Mouse (Mus musculus): ENCODE results near the gene Slc35c2. TPM values are rescaled to one million over a fixed set of nuclear protein-coding genes. Genes with fewer than 3 reads are reported as not detected.
A peak's percentile ranks its signal among the peaks of the same experiment; 100 is the strongest.

Slc35c2 gene
- 69.2 and 72.5 TPM in 2 replicates for polyA plus RNA-seq (2015; fragmentation: Nextera tagmentation; extraction: Ambion mirVana)

DNA sequence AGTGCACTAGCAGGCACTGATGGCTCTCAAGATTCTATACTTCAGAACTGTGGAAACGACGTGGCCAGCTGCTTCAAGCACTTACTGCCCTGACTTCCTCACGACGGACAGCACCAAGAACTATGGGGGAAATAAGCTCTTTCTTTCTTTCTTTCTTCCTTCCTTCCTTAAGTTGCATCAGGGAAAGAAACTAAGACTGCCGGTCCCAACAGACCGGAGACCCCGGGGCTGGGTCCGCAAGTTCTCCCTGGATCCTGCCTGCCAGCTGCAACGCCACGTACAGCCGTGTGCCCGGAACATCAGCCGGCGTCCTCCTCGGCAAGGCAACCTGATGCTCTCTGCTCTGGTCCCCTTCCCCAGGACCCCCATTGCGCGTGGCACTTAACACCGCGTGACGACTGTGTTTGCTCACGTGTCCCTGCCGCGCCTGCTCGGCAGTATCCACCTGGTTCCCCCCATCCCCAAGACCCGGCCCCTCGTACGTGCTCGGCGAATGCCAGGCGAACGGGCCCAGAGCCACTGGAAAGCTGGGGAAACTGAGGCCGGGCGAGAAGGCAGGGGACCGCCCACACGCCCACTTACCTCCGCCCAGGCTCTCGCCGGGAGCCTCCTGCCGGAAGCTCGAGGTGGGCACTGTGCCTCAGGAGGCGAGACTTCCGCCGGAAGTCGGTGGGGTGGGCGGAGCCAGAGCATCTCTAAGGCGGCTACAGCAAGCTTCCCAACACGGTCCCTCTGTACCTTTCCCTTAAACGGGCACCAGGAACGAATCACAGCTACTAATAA lies at the start of gene Slc35c2:
Gene Slc35c2, minus strand, starts transcription at position 668 of the 783 bp plus-strand sequence.
- peak within 1 kb of the TSS; percentile 97 for H3K4me2 ChIP-seq
- H3K36me3 ChIP-seq: peaks cover 28% of the 10 kb centered on the region
- peak; percentile 90 for ATAC-seq (ENCODE audit: low FRiP score, low read depth)
- H3K27ac ChIP-seq (replicated peaks): peak within 1 kb of the TSS; percentile 90
- WGBS: 1% methylated on average over 49 of the region's 49 CpGs
- H3K4me1 ChIP-seq (replicated peaks): peaks cover 36% of the 10 kb centered on the region
- H3K4me3 ChIP-seq: peak within 1 kb of the TSS; percentile 75
- no peaks in the 10 kb centered on the region for H3K9me3 ChIP-seq
- no peaks in the 10 kb centered on the region for H3K27me3 ChIP-seq
- peak within 1 kb of the TSS; percentile 80 for H3K9ac ChIP-seq

DNA sequence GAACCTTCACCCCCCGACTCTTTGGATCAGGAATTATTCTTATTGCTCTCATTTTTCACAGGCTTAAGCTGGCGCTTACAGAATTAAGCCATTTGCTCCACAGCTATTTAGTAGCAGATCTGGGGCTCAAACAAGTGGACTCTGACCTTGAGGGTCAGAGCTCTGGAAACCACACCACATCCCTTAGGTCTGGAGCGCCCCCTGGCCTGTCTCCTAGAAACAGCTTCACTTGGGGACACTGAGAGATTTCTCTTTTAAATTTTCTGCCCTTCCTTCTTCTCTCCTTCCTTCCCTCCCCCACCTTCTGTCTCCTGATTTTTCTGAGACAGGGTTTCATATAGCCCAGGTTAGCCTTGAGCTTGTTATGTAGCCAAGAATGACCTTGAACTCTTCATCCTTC lies 49.5 kb upstream of the Slc35c2 start:
- no peak for ATAC-seq (ENCODE audit: low FRiP score, low read depth)
- Histone ChIP-seq H3K9ac (no peak overlapping the region), H3K36me3 (no peaks in the 10 kb centered on the region), H3K27me3 (0 out of 2 replicates have a peak, but pooled peaks cover 2% of the 10 kb centered on the region), H3K27ac (replicated peaks) (no peak overlapping the region), H3K4me3 (no peak overlapping the region), H3K4me2 (no peak overlapping the region), H3K4me1 (replicated peaks) (no peaks in the 10 kb centered on the region), H3K9me3 (no peaks in the 10 kb centered on the region)
- 37% methylated on average over 3 of the region's 3 CpGs for WGBS

DNA sequence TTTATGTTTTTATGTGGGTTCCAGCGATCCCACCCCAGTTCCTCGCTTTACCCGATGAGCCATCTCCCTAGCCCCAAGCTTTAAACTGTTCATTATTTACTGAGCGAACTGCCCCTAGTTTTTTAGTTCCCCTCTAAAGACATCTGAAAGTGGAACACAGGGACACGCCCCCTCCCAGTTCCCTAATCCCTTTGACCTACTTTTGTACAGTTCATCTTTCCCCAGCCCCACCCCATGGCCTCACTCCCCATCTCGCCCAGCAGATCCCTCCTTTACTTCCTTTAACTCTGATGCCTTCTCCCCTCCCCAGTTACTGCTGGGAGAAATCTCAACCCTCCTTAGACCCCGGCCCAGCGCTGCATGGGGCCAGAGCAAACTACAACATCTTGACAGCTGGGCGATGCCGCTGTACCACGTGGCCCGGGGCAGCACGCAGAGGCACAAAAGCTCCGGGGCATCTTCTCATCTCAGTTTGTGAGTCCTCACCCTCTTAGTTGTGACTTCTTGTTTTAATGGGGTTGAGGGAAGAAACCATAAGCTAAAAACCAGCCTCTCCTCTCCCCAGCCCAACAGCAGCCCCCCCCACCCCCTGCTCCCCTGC lies 45.0 kb upstream of the Slc35c2 start:
- Histone ChIP-seq H3K9ac (no peak overlapping the region), H3K27me3 (no peaks in the 10 kb centered on the region), H3K4me2 (no peak overlapping the region), H3K4me3 (no peak overlapping the region), H3K4me1 (replicated peaks) (peaks cover 4% of the 10 kb centered on the region), H3K9me3 (no peaks in the 10 kb centered on the region), H3K27ac (replicated peaks) (no peak overlapping the region), H3K36me3 (no peaks in the 10 kb centered on the region)
- ATAC-seq (ENCODE audit: low FRiP score, low read depth): no peak
- 44% methylated on average over 14 of the region's 14 CpGs for WGBS

DNA sequence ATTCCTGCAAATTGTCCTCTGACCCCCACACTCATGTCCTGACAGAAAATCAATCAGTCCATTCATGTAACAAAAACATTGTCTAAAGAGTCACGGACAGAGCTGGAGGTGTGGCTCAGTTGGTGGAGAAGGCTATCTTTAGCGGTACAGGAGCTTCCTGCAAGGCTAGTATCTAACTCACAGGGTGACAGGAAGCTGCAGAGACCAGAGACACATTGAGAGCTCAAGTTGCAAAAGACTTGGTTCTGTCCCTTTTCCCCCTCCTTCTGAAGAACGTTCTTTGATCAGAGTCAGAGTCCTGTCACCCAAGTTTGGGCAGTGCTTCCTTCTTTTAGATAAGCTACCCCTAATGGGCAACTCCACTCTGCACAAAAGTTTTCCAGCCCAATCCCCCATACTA lies 42.0 kb upstream of the Slc35c2 start:
- ATAC-seq (ENCODE audit: low FRiP score, low read depth): no peak

DNA sequence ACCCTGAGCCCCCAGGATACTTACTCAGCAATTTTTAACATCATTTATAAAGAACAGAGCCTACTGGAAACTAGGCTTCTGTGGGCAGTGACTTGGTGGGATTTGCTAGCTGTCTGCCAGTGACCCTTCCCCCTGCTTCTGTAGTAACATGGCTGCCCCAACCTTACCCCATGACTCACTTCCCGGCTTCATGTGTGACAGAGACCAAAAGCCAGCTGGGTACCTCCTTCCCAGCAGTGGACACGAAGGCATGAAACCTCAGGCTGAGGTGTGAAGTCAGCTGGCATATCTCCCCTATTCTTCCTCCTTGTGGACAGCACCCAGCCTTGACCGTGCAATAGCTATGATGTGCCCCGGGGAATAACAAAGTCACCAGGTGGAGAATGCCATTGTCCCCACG lies 41.1 kb upstream of the Slc35c2 start:
- Histone ChIP-seq H3K27me3 (no peaks in the 10 kb centered on the region), H3K27ac (replicated peaks) (no peak overlapping the region; the same call in 1 of the 2 replicates), H3K36me3 (no peaks in the 10 kb centered on the region), H3K9ac (no peak overlapping the region), H3K4me1 (replicated peaks) (peaks cover 35% of the 10 kb centered on the region), H3K4me2 (no peak overlapping the region), H3K4me3 (no peak overlapping the region), H3K9me3 (no peaks in the 10 kb centered on the region)
- no peak for ATAC-seq (ENCODE audit: low FRiP score, low read depth)
- WGBS: 78% methylated on average over 5 of the region's 5 CpGs

More for the DNA sequence above, 42.0 kb upstream of the Slc35c2 start:
- 43% methylated on average over 3 of the region's 3 CpGs for WGBS
- Histone ChIP-seq H3K27me3 (no peaks in the 10 kb centered on the region), H3K9me3 (no peaks in the 10 kb centered on the region), H3K4me3 (no peak overlapping the region), H3K9ac (no peak overlapping the region), H3K4me2 (no peak overlapping the region), H3K36me3 (no peaks in the 10 kb centered on the region), H3K4me1 (replicated peaks) (peaks cover 25% of the 10 kb centered on the region), H3K27ac (replicated peaks) (no peak overlapping the region)

DNA sequence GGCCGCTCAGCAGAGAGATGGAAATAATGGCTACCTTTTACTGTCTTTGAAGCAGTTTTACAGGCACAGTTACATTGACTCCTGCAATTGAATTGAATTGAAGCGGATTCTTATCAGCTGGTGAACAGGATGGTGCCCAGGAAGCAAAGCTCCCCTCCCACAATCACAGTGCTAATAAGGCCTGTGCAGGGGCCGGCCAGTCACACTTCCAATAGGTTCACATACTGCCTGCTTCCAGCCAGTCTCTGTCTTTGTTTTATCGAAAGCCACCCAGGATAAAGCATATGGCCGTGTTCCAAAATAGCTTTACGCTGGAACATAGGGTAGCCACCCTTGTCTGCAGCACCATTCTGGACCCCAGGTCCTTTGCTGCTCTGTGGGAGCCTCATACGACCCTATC lies 39.7 kb upstream of the Slc35c2 start:
- WGBS: 21% methylated on average over 7 of the region's 7 CpGs
- peak overlapping the region; percentile 86 for H3K4me3 ChIP-seq
- no peak for ATAC-seq (ENCODE audit: low FRiP score, low read depth)

DNA sequence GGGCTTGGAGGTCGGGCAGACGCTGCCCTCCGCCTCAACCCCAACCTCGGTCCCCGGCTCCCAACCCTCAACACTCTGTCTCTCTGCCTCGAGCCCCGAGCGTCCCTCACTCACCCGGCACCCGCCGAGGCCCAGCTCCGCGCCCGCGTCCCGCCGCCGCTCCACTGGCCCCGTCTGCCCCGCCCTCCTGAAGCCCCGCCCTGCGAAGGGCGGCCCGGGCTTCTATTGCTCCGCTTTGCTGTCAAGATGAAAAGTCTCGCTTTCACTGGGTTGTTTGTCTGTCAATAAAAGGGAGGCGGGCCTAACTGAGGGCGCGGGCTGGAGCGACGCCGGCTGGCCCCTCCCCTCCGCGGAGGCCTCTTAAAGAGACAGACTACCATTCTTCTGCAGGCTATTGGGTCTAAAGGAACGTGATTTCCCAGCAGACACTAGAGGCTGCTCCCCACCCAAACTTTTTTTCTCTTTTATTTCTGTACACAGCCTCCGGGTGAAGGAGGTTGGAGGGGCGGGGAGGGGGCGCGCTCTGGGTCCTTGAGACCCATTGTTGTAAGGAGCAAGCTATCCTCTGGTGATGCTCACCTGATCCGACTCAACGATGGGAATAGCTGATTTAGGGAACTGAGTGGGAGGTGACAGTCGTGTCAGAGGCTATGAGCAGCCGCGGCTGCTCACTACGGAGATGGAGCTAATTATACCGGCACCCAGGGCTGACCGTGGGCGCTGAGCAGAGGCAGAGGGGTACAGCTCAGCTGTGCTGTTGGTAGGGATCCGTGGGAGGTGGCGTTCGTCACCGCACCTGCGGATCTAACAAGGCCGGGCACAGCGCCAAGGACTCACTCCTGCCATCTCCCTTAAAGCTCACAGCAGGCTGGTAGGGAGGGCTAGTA lies 38.9 kb upstream of the Slc35c2 start, which contains the start of gene Elmo2:
Gene Elmo2, minus strand, starts transcription at position 176 of the 887 bp plus-strand sequence.
- Histone ChIP-seq H3K27me3 (no peaks in the 10 kb centered on the region), H3K4me1 (replicated peaks) (peaks cover 50% of the 10 kb centered on the region)
- WGBS: under 1% methylated on average over 52 of the region's 55 CpGs

More for the DNA sequence above, 39.7 kb upstream of the Slc35c2 start:
- peak overlapping the region; percentile 65 for H3K4me2 ChIP-seq
- peak overlapping the region; percentile 46 for H3K9ac ChIP-seq
- H3K36me3 ChIP-seq: no peaks in the 10 kb centered on the region
- H3K27ac ChIP-seq (replicated peaks): peak overlapping the region; percentile 88
- H3K4me1 ChIP-seq (replicated peaks): peaks cover 41% of the 10 kb centered on the region
- H3K27me3 ChIP-seq: no peaks in the 10 kb centered on the region
- H3K9me3 ChIP-seq: no peaks in the 10 kb centered on the region

DNA sequence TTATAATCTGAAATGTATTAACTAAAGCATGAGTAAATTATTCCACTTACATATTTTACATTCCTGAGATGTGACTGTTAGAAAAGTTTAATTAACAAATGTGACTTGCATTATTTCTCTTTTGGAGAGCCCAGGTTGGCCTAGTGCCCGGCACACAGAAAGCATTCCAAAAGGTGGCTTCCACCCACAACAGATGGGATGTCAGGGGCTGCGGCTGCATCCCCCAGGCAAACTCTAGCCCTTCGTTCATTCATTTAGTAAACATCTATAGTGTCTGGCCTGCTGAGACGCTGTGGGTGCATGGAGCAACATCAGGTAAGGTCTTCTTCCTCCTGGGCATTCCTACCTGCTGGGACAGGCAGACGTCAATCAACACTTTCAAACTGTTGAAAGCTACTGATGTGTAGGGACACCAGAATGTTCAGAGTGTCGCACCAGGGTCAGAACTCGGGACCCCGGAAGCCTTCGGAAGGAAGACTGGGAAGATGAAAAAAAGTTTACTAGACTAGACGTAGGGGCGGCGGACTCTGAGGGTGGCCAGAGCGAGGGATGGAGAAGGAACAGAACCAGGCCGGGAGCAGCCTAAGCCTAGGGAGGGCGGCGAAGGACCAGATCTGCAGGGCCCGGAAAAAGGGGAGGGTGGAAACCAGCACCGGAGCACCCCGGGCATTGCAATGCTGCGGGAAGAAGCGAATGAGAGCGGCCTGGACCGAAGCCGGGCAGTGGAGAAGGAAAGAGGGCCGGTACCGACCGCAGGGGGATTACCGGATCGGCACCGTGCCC lies 38.0 kb upstream of the Slc35c2 start:
- WGBS: under 1% methylated on average over 24 of the region's 30 CpGs
- Histone ChIP-seq H3K36me3 (no peaks in the 10 kb centered on the region), H3K27ac (replicated peaks) (peak overlapping the region; percentile 88)

More for the DNA sequence above, 38.9 kb upstream of the Slc35c2 start, which contains the start of gene Elmo2:
- peak within 1 kb of the TSS; percentile 88 for H3K27ac ChIP-seq (replicated peaks)
- peak within 1 kb of the TSS; percentile 86 for H3K4me3 ChIP-seq
- H3K9me3 ChIP-seq: no peaks in the 10 kb centered on the region
- H3K9ac ChIP-seq: peak within 1 kb of the TSS; percentile 84
- no peaks in the 10 kb centered on the region for H3K36me3 ChIP-seq
- peak; percentile 98 for ATAC-seq (ENCODE audit: low FRiP score, low read depth)
- H3K4me2 ChIP-seq: peak within 1 kb of the TSS; percentile 87

DNA sequence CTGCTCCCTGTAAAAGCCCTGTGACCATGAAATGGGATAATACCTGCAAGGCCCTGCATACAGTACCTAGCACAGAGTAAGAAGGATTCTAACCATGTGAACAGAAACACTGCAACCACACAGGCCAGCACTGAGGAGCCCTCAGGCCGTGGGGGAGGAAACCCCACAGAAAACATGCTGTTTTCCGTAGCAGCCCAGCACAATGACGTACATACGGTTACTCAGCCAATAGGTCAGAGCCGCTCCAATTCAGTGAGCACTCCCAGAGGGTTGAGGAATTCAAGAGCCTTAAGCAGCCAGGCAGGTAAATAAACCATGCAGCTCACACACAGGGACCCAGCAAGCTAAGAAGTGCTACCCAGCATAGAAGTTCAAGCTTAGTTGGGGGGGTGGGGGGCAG lies 36.3 kb upstream of the Slc35c2 start:
- ATAC-seq (ENCODE audit: low FRiP score, low read depth): no peak
- Histone ChIP-seq H3K9me3 (no peaks in the 10 kb centered on the region), H3K36me3 (no peaks in the 10 kb centered on the region), H3K9ac (0 out of 2 replicates have a peak overlapping the region, but pooled peaks have one; percentile 12), H3K4me1 (replicated peaks) (peaks cover 71% of the 10 kb centered on the region), H3K27me3 (no peaks in the 10 kb centered on the region), H3K27ac (replicated peaks) (no peak overlapping the region), H3K4me3 (no peak overlapping the region), H3K4me2 (peak overlapping the region; percentile 87)
- 39% methylated on average over 5 of the region's 5 CpGs for WGBS

More for the DNA sequence above, 38.0 kb upstream of the Slc35c2 start:
- Histone ChIP-seq H3K27me3 (no peaks in the 10 kb centered on the region), H3K9ac (peak overlapping the region; percentile 84), H3K9me3 (no peaks in the 10 kb centered on the region), H3K4me1 (replicated peaks) (peaks cover 57% of the 10 kb centered on the region), H3K4me3 (peak overlapping the region; percentile 86), H3K4me2 (peak overlapping the region; percentile 87)
- ATAC-seq (ENCODE audit: low FRiP score, low read depth): peak; percentile 20; the same call in 1 of the 2 replicates

DNA sequence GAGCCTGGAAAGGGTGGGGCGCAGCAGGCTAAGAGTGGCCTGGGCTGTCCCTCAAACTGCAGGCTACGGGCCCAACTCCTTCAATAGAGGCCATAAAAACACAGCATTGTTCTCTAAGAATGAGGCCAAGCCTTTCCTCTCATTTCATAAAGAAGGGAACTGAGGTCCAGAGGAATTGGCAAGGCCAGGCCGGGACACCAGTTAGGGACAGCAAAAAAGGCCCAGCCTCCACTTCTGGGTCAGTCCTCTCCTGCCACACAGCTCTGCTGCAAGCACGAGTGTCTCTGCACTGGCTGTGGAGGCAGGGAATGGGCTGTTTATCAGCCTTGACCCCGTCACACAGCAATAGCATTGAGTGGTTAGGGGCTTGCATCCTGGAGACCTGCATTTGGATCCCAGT lies 35.8 kb upstream of the Slc35c2 start:
- Histone ChIP-seq H3K4me2 (no peak overlapping the region), H3K4me1 (replicated peaks) (peaks cover 75% of the 10 kb centered on the region), H3K4me3 (no peak overlapping the region), H3K9ac (0 out of 2 replicates have a peak overlapping the region, but pooled peaks have one; percentile 3), H3K27me3 (no peaks in the 10 kb centered on the region), H3K9me3 (no peaks in the 10 kb centered on the region), H3K27ac (replicated peaks) (no peak overlapping the region), H3K36me3 (no peaks in the 10 kb centered on the region)
- 63% methylated on average over 5 of the region's 5 CpGs for WGBS
- ATAC-seq (ENCODE audit: low FRiP score, low read depth): no peak
